Mouse (Mus musculus) liver, embryonic 13.5 days (tissue): ENCODE results near the gene Bmpr2. TPM values are rescaled to one million over a fixed set of nuclear protein-coding genes. Genes with fewer than 3 reads are reported as not detected.

Experiments used
- polyA plus RNA-seq: library from polyadenylated mRNA; unstranded; fragments of >200 nt; fragmentation: Nextera tagmentation; extraction: Ambion mirVana; gene quantifications from 2 replicates; pipeline ENCODE4 v1.2.1, GENCODE M21; 2015

Bmpr2 gene
- polyA plus RNA-seq, 1 experiment from 2014 or later = 0.95 TPM

Other genes starting within 250 kb of the Bmpr2 start
- gene Gm973, start 247.1 kb upstream of the Bmpr2 start, polyA plus RNA-seq = 0.12 and 0.44 TPM in 2 replicates
- gene Sumo1, start 92.6 kb upstream of the Bmpr2 start, polyA plus RNA-seq = 186 and 213 TPM in 2 replicates
- gene Nop58, start 78.4 kb upstream of the Bmpr2 start, polyA plus RNA-seq = 226 and 278 TPM in 2 replicates
- gene Fam117b, start 149.6 kb downstream of the Bmpr2 start, polyA plus RNA-seq = 2.5 and 2.9 TPM in 2 replicates